Mouse (Mus musculus) CH12.LX (cell line): Measurements from ENCODE around the gene Entpd2. TPM values are rescaled to one million over a fixed set of nuclear protein-coding genes. Genes with fewer than 3 reads are reported as not detected.

Experiments used
- DNase-seq: peaks from one replicate; pipeline ENCODE4 v3.0.0-alpha.2; 2013; ENCODE audit errors: extremely low read depth
- H3K27ac ChIP-seq: 2 replicates; pipeline ENCODE4 v1.5.1; 2012; ENCODE audit warnings: low read depth, mild to moderate bottlenecking, control low read depth, moderate library complexity; ENCODE audit not compliant: insufficient read depth
- H3K27me3 ChIP-seq: replicated peaks from 2 replicates; pipeline ENCODE3; 2012; ENCODE audit warnings: inconsistent platforms
- H3K36me3 ChIP-seq, 2 experiments: replicated peaks in 1 of 2; 2 replicates each; pipeline versions ENCODE3 to v1.6.1; 2012; ENCODE audit warnings: inconsistent platforms in 1 of 2, low read length in 1 of 2, mild to moderate bottlenecking in 1 of 2, mixed read lengths in 1 of 2, moderate library complexity in 1 of 2; ENCODE audit not compliant: control insufficient read depth in 1 of 2, insufficient read depth in 1 of 2
- H3K4me1 ChIP-seq, 2 experiments: 2 replicates each; pipeline ENCODE4 v1.6.1; 2012; ENCODE audit warnings: inconsistent platforms in 1 of 2, moderate library complexity in 1 of 2; ENCODE audit not compliant: insufficient read depth in 2 of 2, control insufficient read depth in 1 of 2
- H3K4me2 ChIP-seq: 2 replicates; pipeline ENCODE4 v1.6.1; 2012; ENCODE audit warnings: low read depth, mild to moderate bottlenecking, control low read depth; ENCODE audit not compliant: poor library complexity, insufficient read depth, severe bottlenecking
- H3K4me3 ChIP-seq, 3 experiments: fragments of 150-350 bp in 1 of 3; sonication (generic) in 1 of 3; replicated peaks in 1 of 3; 2 replicates each; pipeline versions ENCODE3 to v1.5.1; 2011 to 2012; ENCODE audit warnings: low read depth in 2 of 3, low read length in 2 of 3, mild to moderate bottlenecking in 2 of 3, moderate library complexity in 2 of 3, control low read depth in 1 of 3, improper control_type of control experiment in 1 of 3, inconsistent platforms in 1 of 3, mixed read lengths in 1 of 3; ENCODE audit not compliant: poor library complexity in 1 of 3
- H3K79me2 ChIP-seq: replicated peaks from 2 replicates; pipeline ENCODE4 v1.6.1; 2012; ENCODE audit warnings: mild to moderate bottlenecking, moderate library complexity; ENCODE audit not compliant: control insufficient read depth, poor library complexity, insufficient read depth, severe bottlenecking; ENCODE audit errors: extremely low read depth
- H3K9ac ChIP-seq: 2 replicates; pipeline ENCODE4 v1.6.1; 2012; ENCODE audit warnings: low read depth, mild to moderate bottlenecking, control low read depth, moderate library complexity; ENCODE audit not compliant: insufficient read depth
- H3K9me3 ChIP-seq: replicated peaks from 2 replicates; pipeline ENCODE3; 2012; ENCODE audit warnings: low read length, inconsistent platforms, mixed read lengths
- BHLHE40 ChIP-seq: IDR thresholded peaks from 2 replicates; pipeline ENCODE4 v1.6.1; 2011; ENCODE audit warnings: mild to moderate bottlenecking, low read depth, low read length, improper control_type of control experiment
- CHD1 ChIP-seq: IDR thresholded peaks from 2 replicates; pipeline ENCODE4 v1.6.1; 2012; ENCODE audit warnings: low read depth, low read length, improper control_type of control experiment, inconsistent platforms
- CHD2 ChIP-seq: IDR thresholded peaks from 2 replicates; pipeline ENCODE4 v1.6.1; 2011; ENCODE audit warnings: low read length, improper control_type of control experiment
- CTCF ChIP-seq, 2 experiments: IDR thresholded peaks in 1 of 2; conservative IDR thresholded peaks in 1 of 2; 2 replicates each; pipeline ENCODE4 v1.5.1; 2011 to 2012; ENCODE audit warnings: low read depth in 2 of 2, low read length in 2 of 2, improper control_type of control experiment in 1 of 2, inconsistent platforms in 1 of 2, mild to moderate bottlenecking in 1 of 2, moderate library complexity in 1 of 2
- E2F4 ChIP-seq: IDR thresholded peaks from 2 replicates; pipeline ENCODE4 v1.6.1; 2011; ENCODE audit warnings: low read depth, low read length, improper control_type of control experiment; ENCODE audit not compliant: insufficient replicate concordance
- ELF1 ChIP-seq: IDR thresholded peaks from 2 replicates; pipeline ENCODE4 v1.6.1; 2014; ENCODE audit warnings: low read depth, mild to moderate bottlenecking, inconsistent platforms, low read length, improper control_type of control experiment
- EP300 ChIP-seq: IDR thresholded peaks from 2 replicates; pipeline ENCODE4 v1.6.1; 2011; ENCODE audit warnings: low read length, improper control_type of control experiment
- ETS1 ChIP-seq: conservative IDR thresholded peaks from 2 replicates; pipeline ENCODE4 v1.6.1; 2012; ENCODE audit warnings: low read depth, mild to moderate bottlenecking, inconsistent platforms, low read length, improper control_type of control experiment, moderate library complexity
- GABPA ChIP-seq: IDR thresholded peaks from 2 replicates; pipeline ENCODE4 v1.6.1; 2012; ENCODE audit warnings: low read depth, low read length, improper control_type of control experiment, inconsistent platforms; ENCODE audit not compliant: insufficient replicate concordance
- JUN ChIP-seq: IDR thresholded peaks from 2 replicates; pipeline ENCODE4 v1.6.1; 2011; ENCODE audit warnings: low read depth, mild to moderate bottlenecking, low read length, improper control_type of control experiment, moderate library complexity; ENCODE audit not compliant: insufficient read depth
- MAFK ChIP-seq: IDR thresholded peaks from 2 replicates; pipeline ENCODE4 v1.6.1; 2011; ENCODE audit warnings: low read length, improper control_type of control experiment; ENCODE audit not compliant: insufficient replicate concordance
- MAX ChIP-seq: IDR thresholded peaks from 2 replicates; pipeline ENCODE4 v1.6.1; 2011; ENCODE audit warnings: low read length, improper control_type of control experiment
- MAZ ChIP-seq: IDR thresholded peaks from 2 replicates; pipeline ENCODE4 v1.6.1; 2012; ENCODE audit warnings: low read depth, mild to moderate bottlenecking, inconsistent platforms, low read length, improper control_type of control experiment, moderate library complexity
- MEF2A ChIP-seq: IDR thresholded peaks from 2 replicates; pipeline ENCODE4 v1.6.1; 2014; ENCODE audit warnings: low read depth, mild to moderate bottlenecking, inconsistent platforms, low read length, improper control_type of control experiment, borderline replicate concordance
- MYC ChIP-seq: IDR thresholded peaks from 2 replicates; pipeline ENCODE4 v1.6.1; 2011; ENCODE audit warnings: low read depth, mild to moderate bottlenecking, improper control_type of control experiment, low read length
- NELFE ChIP-seq: IDR thresholded peaks from 2 replicates; pipeline ENCODE4 v1.6.1; 2011; ENCODE audit warnings: low read depth, low read length, improper control_type of control experiment
- NRF1 ChIP-seq: IDR thresholded peaks from 2 replicates; pipeline ENCODE4 v1.6.1; 2014; ENCODE audit warnings: low read depth, mild to moderate bottlenecking, inconsistent platforms, low read length, improper control_type of control experiment, moderate library complexity
- PAX5 ChIP-seq: IDR thresholded peaks from 2 replicates; pipeline ENCODE4 v1.6.1; 2012; ENCODE audit warnings: low read length, inconsistent platforms, mixed read lengths
- POLR2A ChIP-seq: IDR thresholded peaks from 2 replicates; pipeline ENCODE4 v1.6.1; 2011; ENCODE audit warnings: low read depth, mild to moderate bottlenecking, improper control_type of control experiment, low read length
- RAD21 ChIP-seq: IDR thresholded peaks from 2 replicates; pipeline ENCODE4 v1.6.1; 2011; ENCODE audit warnings: low read depth, mild to moderate bottlenecking, low read length, improper control_type of control experiment, moderate library complexity
- RCOR1 ChIP-seq: conservative IDR thresholded peaks from 2 replicates; pipeline ENCODE4 v1.6.1; 2012; ENCODE audit warnings: low read depth, mild to moderate bottlenecking, inconsistent platforms, low read length, improper control_type of control experiment
- SIN3A ChIP-seq: IDR thresholded peaks from 2 replicates; pipeline ENCODE4 v1.6.1; 2012; ENCODE audit warnings: low read length, improper control_type of control experiment, inconsistent platforms
- SMC3 ChIP-seq: IDR thresholded peaks from 2 replicates; pipeline ENCODE4 v1.6.1; 2011; ENCODE audit warnings: low read depth, low read length, improper control_type of control experiment
- TBP ChIP-seq: conservative IDR thresholded peaks from 2 replicates; pipeline ENCODE4 v1.6.1; 2011; ENCODE audit warnings: low read depth, low read length, improper control_type of control experiment
- TCF12 ChIP-seq: IDR thresholded peaks from 2 replicates; pipeline ENCODE4 v1.6.1; 2014; ENCODE audit warnings: low read depth, mild to moderate bottlenecking, inconsistent platforms, low read length, improper control_type of control experiment
- UBTF ChIP-seq: IDR thresholded peaks from 2 replicates; pipeline ENCODE4 v1.6.1; 2012; ENCODE audit warnings: low read depth, mild to moderate bottlenecking, inconsistent platforms, low read length, improper control_type of control experiment, moderate library complexity
- USF1 ChIP-seq: IDR thresholded peaks from 2 replicates; pipeline ENCODE4 v1.6.1; 2014; ENCODE audit warnings: low read depth, mild to moderate bottlenecking, inconsistent platforms, low read length, improper control_type of control experiment
- USF2 ChIP-seq: conservative IDR thresholded peaks from 2 replicates; pipeline ENCODE4 v1.6.1; 2011; ENCODE audit warnings: low read depth, low read length, improper control_type of control experiment
- ZC3H11A ChIP-seq: IDR thresholded peaks from 2 replicates; pipeline ENCODE4 v1.6.1; 2012; ENCODE audit warnings: low read depth, mild to moderate bottlenecking, inconsistent platforms, low read length, improper control_type of control experiment
- ZMIZ1 ChIP-seq: IDR thresholded peaks from 2 replicates; pipeline ENCODE4 v1.6.1; 2012; ENCODE audit warnings: low read depth, mild to moderate bottlenecking, inconsistent platforms, low read length, improper control_type of control experiment
- ZNF384 ChIP-seq: IDR thresholded peaks from 2 replicates; pipeline ENCODE4 v1.6.1; 2012; ENCODE audit warnings: low read depth, low read length, improper control_type of control experiment, inconsistent platforms
- dilution Hi-C: fragments of 300-500 bp; cut with MboI; formaldehyde crosslinking; loops from 2 replicates; pipeline ENCODE4 v1.14.3; 2020; ENCODE audit warnings: low sequenced_read_pairs; ENCODE audit not compliant: extremely low pct_unique_long_range_greater_than_20kb, extremely low pct_ligation_motif_present
- in situ Hi-C: fragments of 300-500 bp; cut with MboI; formaldehyde crosslinking; loops from 3 replicates; pipeline ENCODE4 v1.14.3; 2019; ENCODE audit warnings: low sequenced_read_pairs, low pct_ligation_motif_present, low pct_unique_long_range_greater_than_20kb, mixed read lengths
- polyA plus RNA-seq: library from polyadenylated mRNA; unstranded; fragments of >175 nt; gene quantifications from 2 replicates; pipeline ENCODE4 v1.2.1, GENCODE M21; 2012; ENCODE audit warnings: low read depth; ENCODE audit not compliant: insufficient read length
- total RNA-seq, 2 experiments: library from RNA; depleted of rRNA; stranded (reverse); fragments of 300-350 nt in 1 of 2; fragments of >200 nt in 1 of 2; gene quantifications; 2 replicates each; pipeline ENCODE4 v1.2.3; 2012 to 2014

Entpd2 gene
- total and polyA plus RNA-seq, 3 experiments, result not detected

DNA sequence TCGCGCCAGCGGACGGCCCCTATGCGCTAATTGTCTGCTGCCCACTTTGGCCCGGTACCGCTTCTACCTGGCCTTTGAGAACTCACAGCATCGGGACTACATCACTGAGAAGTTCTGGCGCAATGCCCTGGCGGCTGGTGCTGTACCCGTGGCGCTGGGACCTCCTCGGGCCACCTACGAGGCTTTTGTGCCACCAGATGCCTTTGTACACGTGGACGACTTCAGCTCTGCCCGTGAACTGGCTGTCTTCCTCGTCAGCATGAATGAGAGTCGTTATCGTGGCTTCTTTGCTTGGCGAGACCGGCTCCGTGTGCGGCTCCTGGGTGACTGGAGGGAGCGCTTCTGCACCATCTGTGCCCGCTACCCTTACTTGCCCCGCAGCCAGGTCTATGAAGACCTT, 29.8 kb downstream of the Entpd2 start:
- Histone ChIP-seq H3K79me2 (no peaks in the 10 kb centered on the region), H3K9ac (no peak overlapping the region), H3K4me2 (no peak overlapping the region), H3K27me3 (no peaks in the 10 kb centered on the region), H3K27ac (no peak overlapping the region), H3K9me3 (peaks cover 3% of the 10 kb centered on the region), H3K4me3 (no peak overlapping the region), H3K36me3 (peaks cover 0 to 2% of the 10 kb centered on the region in 2 experiments), H3K4me1 (peaks cover 33 to 72% of the 10 kb centered on the region in 2 experiments)
- TF ChIP-seq MAFK (no peak), ZC3H11A (no peak), NRF1 (no peak), E2F4 (no peak), ZNF384 (no peak), EP300 (no peak), PAX5 (no peak), MYC (no peak), TBP (no peak), ELF1 (no peak), POLR2A (no peak), USF1 (no peak), TCF12 (no peak), MEF2A (no peak), MAZ (no peak), ZMIZ1 (no peak), CHD2 (no peak), BHLHE40 (no peak), GABPA (no peak)
- dilution Hi-C loops (no loop called here), in situ Hi-C loops (loop anchor here (10.0 kb wide), 1 partner anchor 129 kb away; the partner anchor contains the start of gene Edf1)
- no peak for DNase-seq

- Histone ChIP-seq H3K79me2 (no peaks in the 10 kb centered on the region), H3K4me2 (peak overlapping the region; percentile 22), H3K4me3 (no peak overlapping the region), H3K27ac (peak overlapping the region; percentile 76), H3K27me3 (no peaks in the 10 kb centered on the region), H3K9me3 (peaks cover 3% of the 10 kb centered on the region), H3K9ac (peak overlapping the region; percentile 47), H3K4me1 (peaks cover 37 to 77% of the 10 kb centered on the region in 2 experiments), H3K36me3 (peaks cover 0 to 15% of the 10 kb centered on the region in 2 experiments)
- DNase-seq, result peak; percentile 97
- dilution Hi-C loops (no loop called here), in situ Hi-C loops (loop anchor here (10.0 kb wide), 1 partner anchor 128 kb away; the partner anchor contains the start of gene Edf1)
- TF ChIP-seq ETS1 (peak; percentile 25; the same call in 1 of the 2 replicates), CHD2 (no peak), ELF1 (peak; percentile 15; the same call in 1 of the 2 replicates), MAX (peak; percentile 48), UBTF (no peak), CTCF (conservative IDR thresholded peaks at IDR 0.05 in 1 of 2, IDR thresholded peaks at IDR 0.05 in 1 of 2; ENCODE audit: low read depth in 2 of 2, low read length in 2 of 2) (peak; percentile 86 to 93), RAD21 (peak; percentile 75), BHLHE40 (0 out of 2 replicates have a peak, but pooled peaks have one; percentile 44), ZNF384 (no peak), NELFE (peak; percentile 64), CHD1 (no peak), EP300 (no peak), SMC3 (peak; percentile 66), ZC3H11A (no peak), MAFK (no peak), MEF2A (peak; percentile 77), MYC (0 out of 2 replicates have a peak, but pooled peaks have one; percentile 41), TBP (0 out of 2 replicates have a peak, but pooled peaks have one; percentile 51), RCOR1 (no peak), SIN3A (0 out of 2 replicates have a peak, but pooled peaks have one; percentile 28), JUN (no peak), ZMIZ1 (peak; percentile 54; the same call in 1 of the 2 replicates), USF2 (0 out of 2 replicates have a peak, but pooled peaks have one; percentile 8)
These were observed 31.1 kb downstream of the Entpd2 start for GRCm38 (mm10) chr2:25426721-25427191.
